Mouse (Mus musculus) heart, postnatal 0 days (tissue): ENCODE measurements around the gene Maea. TPM values are rescaled to one million over a fixed set of nuclear protein-coding genes. Genes with fewer than 3 reads are reported as not detected.
A peak's percentile ranks its signal among the peaks of the same experiment; 100 is the strongest.
"Not testable (repeated sequence)": the region's sequence is repeated elsewhere in the genome, so short reads cannot be mapped to it uniquely, and the experiment has no call there.

ENCODE experiments used
- ATAC-seq: fragments of 200-750 bp; cut with Nextera tagmentation; 2 replicates; pipeline ENCODE4 v1.8.0; 2017; ENCODE audit warnings: low read depth, moderate number of reproducible peaks, moderate library complexity; ENCODE audit not compliant: insufficient read depth
- DNase-seq: peaks from one replicate; pipeline ENCODE4 v3.0.0-alpha.2; 2016; ENCODE audit warnings: low spot score
- H3K27ac ChIP-seq: fragments of 300-500 bp; sonication (generic); 2 replicates; pipeline ENCODE4 v1.5.1; 2014; ENCODE audit warnings: low read depth, mild to moderate bottlenecking
- H3K27me3 ChIP-seq: fragments of 300-500 bp; sonication (generic); 2 replicates; pipeline ENCODE4 v1.6.1; 2014; ENCODE audit warnings: low read length, mixed read lengths; ENCODE audit not compliant: control insufficient read depth, insufficient read depth
- H3K36me3 ChIP-seq: fragments of 300-500 bp; sonication (generic); replicated peaks from 2 replicates; pipeline ENCODE4 v1.6.1; 2014; ENCODE audit warnings: low read length, mixed read lengths; ENCODE audit not compliant: control insufficient read depth, insufficient read depth
- H3K4me1 ChIP-seq: fragments of 300-500 bp; sonication (generic); 2 replicates; pipeline ENCODE4 v1.6.1; 2014; ENCODE audit warnings: antibody characterized with exemption; ENCODE audit not compliant: control insufficient read depth, insufficient read depth
- H3K4me2 ChIP-seq: fragments of 300-500 bp; sonication (generic); 2 replicates; pipeline ENCODE4 v1.6.1; 2014; ENCODE audit warnings: low read depth, mild to moderate bottlenecking, low read length, moderate library complexity
- H3K4me3 ChIP-seq: fragments of 300-500 bp; sonication (generic); 2 replicates; pipeline ENCODE4 v1.5.1; 2014; ENCODE audit warnings: low read depth, low read length
- H3K9ac ChIP-seq: fragments of 300-500 bp; sonication (generic); replicated peaks from 2 replicates; pipeline ENCODE4 v1.6.1; 2014; ENCODE audit warnings: low read depth, low read length, mixed read lengths
- H3K9me3 ChIP-seq: fragments of 300-500 bp; sonication (generic); replicated peaks from 2 replicates; pipeline ENCODE4 v1.6.1; 2016; ENCODE audit warnings: low read length; ENCODE audit not compliant: control insufficient read depth
- CTCF ChIP-seq: IDR thresholded peaks from 2 replicates; pipeline ENCODE4 v1.5.1; 2016; ENCODE audit warnings: antibody characterized with exemption, control low read depth, low read depth
- EP300 ChIP-seq: IDR thresholded peaks from 2 replicates; pipeline ENCODE4 v1.6.1; 2016; ENCODE audit warnings: antibody characterized with exemption, low read depth
- WGBS: fragments of 180-500 bp; shearing (Covaris S2); extraction: QIAGEN DNeasy Blood & Tissue Kit; methylation state at CpG from one replicate; pipeline ENCODE4 v1.1.7; 2014; 5-methylcytosine and 5-hydroxymethylcytosine counted together
- polyA plus RNA-seq: library from polyadenylated mRNA; unstranded; fragments of >200 nt; fragmentation: Nextera tagmentation; extraction: Ambion mirVana; gene quantifications from 2 replicates; pipeline ENCODE4 v1.2.1, GENCODE M21; 2015
- total RNA-seq: library from RNA; depleted of rRNA; stranded (reverse); fragments of >200 nt; gene quantifications from 2 replicates; pipeline ENCODE4 v1.2.3, GENCODE M21; 2014; ENCODE audit warnings: low replicate concordance

Gene Maea
- total and polyA plus RNA-seq, 2 experiments from 2014 or later, result 127 to 168 TPM

GRCm38 (mm10) chr5:33341165-33341564, 5.9 kb downstream of the Maea start:
- no peak overlapping the region for H3K4me3 ChIP-seq
- H3K9ac ChIP-seq, result no peak overlapping the region
- peaks cover 51% of the 10 kb centered on the region for H3K4me1 ChIP-seq
- H3K9me3 ChIP-seq, result no peaks in the 10 kb centered on the region
- no peak for DNase-seq
- 76% methylated on average over 6 of the region's 6 CpGs for WGBS
- no peaks in the 10 kb centered on the region for H3K27me3 ChIP-seq
- peaks cover 13% of the 10 kb centered on the region; the same call in 1 of the 2 replicates for H3K36me3 ChIP-seq
- no peak for ATAC-seq
- H3K4me2 ChIP-seq, result no peak overlapping the region
- 0 out of 2 replicates have a peak overlapping the region, but pooled peaks have one; percentile 0 for H3K27ac ChIP-seq
- TF ChIP-seq EP300 (no peak), CTCF (no peak)

GRCm38 (mm10) chr5:33342248-33342647, 6.9 kb downstream of the Maea start:
- not testable (repeated sequence) for H3K4me2 ChIP-seq, H3K27ac ChIP-seq, DNase-seq, H3K9me3 ChIP-seq, H3K4me3 ChIP-seq, ATAC-seq, H3K9ac ChIP-seq, H3K27me3 ChIP-seq
- H3K4me1 ChIP-seq, result peaks cover 43% of the 10 kb centered on the region
- H3K36me3 ChIP-seq, result peaks cover 13% of the 10 kb centered on the region; the same call in 1 of the 2 replicates
- 65% methylated on average over 3 of the region's 3 CpGs for WGBS

GRCm38 (mm10) chr5:33342821-33343220, 7.5 kb downstream of the Maea start:
- Histone ChIP-seq H3K27ac (0 out of 2 replicates have a peak overlapping the region, but pooled peaks have one; percentile 13), H3K36me3 (peaks cover 13% of the 10 kb centered on the region; the same call in 1 of the 2 replicates)
- TF ChIP-seq EP300, result no peak
- no peak for TF ChIP-seq CTCF

GRCm38 (mm10) chr5:33343571-33343970, 8.3 kb downstream of the Maea start:
- no peaks in the 10 kb centered on the region for H3K9me3 ChIP-seq
- no peak for ATAC-seq
- H3K4me1 ChIP-seq, result peaks cover 39% of the 10 kb centered on the region
- H3K4me2 ChIP-seq, result no peak overlapping the region
- H3K36me3 ChIP-seq, result peaks cover 12% of the 10 kb centered on the region; the same call in 1 of the 2 replicates
- DNase-seq, result no peak
- TF ChIP-seq EP300, result no peak
- TF ChIP-seq CTCF, result no peak
- no peak overlapping the region for H3K9ac ChIP-seq
- H3K27me3 ChIP-seq, result no peaks in the 10 kb centered on the region
- H3K27ac ChIP-seq, result 0 out of 2 replicates have a peak overlapping the region, but pooled peaks have one; percentile 13
- H3K4me3 ChIP-seq, result no peak overlapping the region

More at GRCm38 (mm10) chr5:33342821-33343220, 7.5 kb downstream of the Maea start:
- no peak for DNase-seq
- H3K4me3 ChIP-seq, result no peak overlapping the region
- H3K27me3 ChIP-seq, result no peaks in the 10 kb centered on the region
- peaks cover 37% of the 10 kb centered on the region for H3K4me1 ChIP-seq
- no peaks in the 10 kb centered on the region for H3K9me3 ChIP-seq
- no peak overlapping the region for H3K4me2 ChIP-seq
- ATAC-seq, result no peak
- H3K9ac ChIP-seq, result no peak overlapping the region

GRCm38 (mm10) chr5:33344070-33344469, 8.8 kb downstream of the Maea start:
- TF ChIP-seq EP300 (no peak), CTCF (no peak)
- DNase-seq (no peak), ATAC-seq (no peak)
- H3K36me3 ChIP-seq, result peaks cover 7% of the 10 kb centered on the region; the same call in 1 of the 2 replicates
- H3K4me3 ChIP-seq, result no peak overlapping the region
- H3K9me3 ChIP-seq, result no peaks in the 10 kb centered on the region
- H3K4me1 ChIP-seq, result peaks cover 41% of the 10 kb centered on the region
- H3K4me2 ChIP-seq, result no peak overlapping the region
- 79% methylated on average over 3 of the region's 3 CpGs for WGBS
- H3K27me3 ChIP-seq, result no peaks in the 10 kb centered on the region
- no peak overlapping the region for H3K27ac ChIP-seq
- no peak overlapping the region for H3K9ac ChIP-seq

- Histone ChIP-seq H3K4me2 (no peak overlapping the region), H3K27me3 (no peaks in the 10 kb centered on the region), H3K9ac (no peak overlapping the region), H3K4me3 (no peak overlapping the region), H3K27ac (no peak overlapping the region), H3K4me1 (peaks cover 37% of the 10 kb centered on the region), H3K9me3 (no peaks in the 10 kb centered on the region), H3K36me3 (0 out of 2 replicates have a peak, but pooled peaks cover 6% of the 10 kb centered on the region)
- ATAC-seq (no peak), DNase-seq (no peak)
- 38% methylated on average over 3 of the region's 3 CpGs for WGBS
- no peak for TF ChIP-seq CTCF
- TF ChIP-seq EP300, result no peak
Measured at GRCm38 (mm10) chr5:33347620-33348019, 12.3 kb downstream of the Maea start.
